Mouse (Mus musculus): ENCODE data around the gene Pigq. TPM values are rescaled to one million over a fixed set of nuclear protein-coding genes. Genes with fewer than 3 reads are reported as not detected.
A peak's percentile ranks its signal among the peaks of the same experiment; 100 is the strongest.

The Pigq gene
- polyA plus RNA-seq, 1 experiment from 2014 or later, result 58.4 TPM

DNA sequence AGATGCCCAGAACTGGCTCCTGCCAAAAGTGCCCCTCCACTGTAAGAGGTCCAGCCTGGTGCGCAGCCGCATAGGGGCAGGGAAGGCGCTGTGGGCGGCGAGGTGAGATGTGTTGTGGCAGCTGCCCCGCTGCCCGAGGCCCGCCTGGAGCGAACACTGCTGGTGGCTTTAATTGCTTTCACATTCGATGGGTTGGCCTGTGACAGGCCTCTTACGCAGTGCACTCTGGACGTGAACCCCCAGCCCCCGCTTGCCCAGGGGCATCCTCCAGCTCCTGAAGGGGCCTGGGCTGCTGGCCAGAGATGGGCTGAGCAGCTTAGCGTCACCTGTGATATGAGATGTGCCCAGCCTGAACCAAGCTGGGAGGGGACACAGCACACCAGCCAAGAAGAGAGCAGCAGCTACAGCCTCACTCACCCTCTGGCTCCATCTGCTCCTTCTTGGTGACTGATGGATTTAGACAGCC, 12.9 kb upstream of the Pigq start:
- Histone ChIP-seq H3K9ac (no peak overlapping the region), H3K9me3 (replicated peaks) (no peaks in the 10 kb centered on the region), H3K4me1 (no peaks in the 10 kb centered on the region), H3K27me3 (peaks cover 11% of the 10 kb centered on the region), H3K4me3 (replicated peaks) (no peak overlapping the region), H3K27ac (replicated peaks) (no peak overlapping the region), H3K36me3 (peaks cover 44% of the 10 kb centered on the region), H3K4me2 (replicated peaks) (no peak overlapping the region)
- peak; percentile 9; the same call in 1 of the 2 replicates for ATAC-seq (ENCODE audit: insufficient number of reproducible peaks, low FRiP score, low TSS enrichment, low read depth)
- WGBS, result 70% methylated on average over 14 of the region's 14 CpGs

DNA sequence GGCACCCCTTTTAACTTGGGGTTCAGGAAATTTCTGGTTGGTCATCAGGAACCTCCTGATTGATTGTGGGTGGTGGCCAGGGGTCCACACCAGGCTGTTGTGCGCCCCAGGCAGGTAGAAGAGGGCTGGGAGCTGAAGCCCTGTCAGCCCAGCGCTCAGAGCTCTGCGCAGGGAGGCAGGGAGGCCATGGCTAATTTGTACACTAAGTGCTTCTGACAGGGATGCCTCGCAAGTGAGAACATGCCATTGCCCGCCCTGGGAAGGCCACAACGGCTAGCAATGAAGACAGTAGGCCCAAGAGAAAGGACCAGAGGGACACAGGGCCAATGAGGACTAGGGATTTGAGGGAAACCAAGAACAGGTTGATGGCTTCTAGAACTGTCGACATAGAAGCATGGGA, 11.9 kb upstream of the Pigq start:
- ATAC-seq (ENCODE audit: insufficient number of reproducible peaks, low FRiP score, low TSS enrichment, low read depth), result no peak
- 66% methylated on average over 7 of the region's 7 CpGs for WGBS
- H3K4me3 ChIP-seq (replicated peaks), result no peak overlapping the region
- H3K36me3 ChIP-seq, result peaks cover 39% of the 10 kb centered on the region
- H3K9me3 ChIP-seq (replicated peaks), result no peaks in the 10 kb centered on the region
- H3K4me1 ChIP-seq, result peaks cover 8% of the 10 kb centered on the region
- no peak overlapping the region for H3K27ac ChIP-seq (replicated peaks)
- no peak overlapping the region for H3K4me2 ChIP-seq (replicated peaks)
- peaks cover 21% of the 10 kb centered on the region for H3K27me3 ChIP-seq
- H3K9ac ChIP-seq, result no peak overlapping the region

- Histone ChIP-seq H3K4me2 (replicated peaks) (no peak overlapping the region), H3K27me3 (peaks cover 26% of the 10 kb centered on the region), H3K36me3 (peaks cover 36% of the 10 kb centered on the region), H3K9me3 (replicated peaks) (no peaks in the 10 kb centered on the region), H3K4me1 (peaks cover 12% of the 10 kb centered on the region), H3K27ac (replicated peaks) (no peak overlapping the region), H3K4me3 (replicated peaks) (no peak overlapping the region), H3K9ac (no peak overlapping the region)
- 34% methylated on average over 7 of the region's 7 CpGs for WGBS
- no peak for ATAC-seq (ENCODE audit: insufficient number of reproducible peaks, low FRiP score, low TSS enrichment, low read depth)
Measured at GRCm38 (mm10) chr17:25956201-25956600, 11.5 kb upstream of the Pigq start.

GRCm38 (mm10) chr17:25955736-25956135, 11.0 kb upstream of the Pigq start:
- 55% methylated on average over 3 of the region's 3 CpGs for WGBS

GRCm38 (mm10) chr17:25954671-25955070, 9.9 kb upstream of the Pigq start:
- no peak overlapping the region for H3K27ac ChIP-seq (replicated peaks)
- H3K9me3 ChIP-seq (replicated peaks), result no peaks in the 10 kb centered on the region
- H3K36me3 ChIP-seq, result peaks cover 22% of the 10 kb centered on the region
- peaks cover 41% of the 10 kb centered on the region for H3K27me3 ChIP-seq
- H3K4me2 ChIP-seq (replicated peaks), result no peak overlapping the region
- 90% methylated on average over 1 of the region's 2 CpGs for WGBS
- H3K9ac ChIP-seq, result no peak overlapping the region
- ATAC-seq (ENCODE audit: insufficient number of reproducible peaks, low FRiP score, low TSS enrichment, low read depth), result no peak
- no peak overlapping the region for H3K4me3 ChIP-seq (replicated peaks)
- peaks cover 15% of the 10 kb centered on the region for H3K4me1 ChIP-seq

More at GRCm38 (mm10) chr17:25955736-25956135, 11.0 kb upstream of the Pigq start:
- peaks cover 15% of the 10 kb centered on the region for H3K4me1 ChIP-seq
- H3K4me2 ChIP-seq (replicated peaks), result no peak overlapping the region
- H3K9ac ChIP-seq, result no peak overlapping the region
- peaks cover 30% of the 10 kb centered on the region for H3K27me3 ChIP-seq
- H3K27ac ChIP-seq (replicated peaks), result no peak overlapping the region
- no peak for ATAC-seq (ENCODE audit: insufficient number of reproducible peaks, low FRiP score, low TSS enrichment, low read depth)
- no peak overlapping the region for H3K4me3 ChIP-seq (replicated peaks)
- peaks cover 32% of the 10 kb centered on the region for H3K36me3 ChIP-seq
- no peaks in the 10 kb centered on the region for H3K9me3 ChIP-seq (replicated peaks)

DNA sequence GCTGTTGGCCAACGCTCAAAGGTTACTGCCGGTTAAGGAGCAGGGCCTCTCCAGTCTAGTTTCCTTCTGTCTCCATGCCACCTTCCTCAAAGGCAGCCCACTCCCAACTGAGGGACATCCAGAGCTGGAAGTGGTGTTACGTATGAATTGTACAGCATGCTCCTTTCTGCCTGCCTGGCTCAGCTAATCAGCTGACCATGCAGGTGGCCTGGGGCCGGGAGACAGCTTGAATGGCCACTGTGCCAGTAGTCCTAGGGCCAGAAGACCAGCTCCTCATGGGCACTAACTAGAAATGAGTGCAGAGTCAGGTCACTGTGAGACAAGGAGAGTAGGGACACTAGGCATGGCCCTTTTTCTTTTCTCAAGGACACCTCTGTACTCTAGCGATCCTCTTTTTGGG, 8.4 kb upstream of the Pigq start:
- Histone ChIP-seq H3K9ac (no peak overlapping the region), H3K27ac (replicated peaks) (no peak overlapping the region), H3K36me3 (peaks cover 8% of the 10 kb centered on the region; the same call in 1 of the 2 replicates), H3K27me3 (peaks cover 43% of the 10 kb centered on the region), H3K4me3 (replicated peaks) (no peak overlapping the region), H3K4me1 (peaks cover 15% of the 10 kb centered on the region), H3K4me2 (replicated peaks) (no peak overlapping the region), H3K9me3 (replicated peaks) (no peaks in the 10 kb centered on the region)
- ATAC-seq (ENCODE audit: insufficient number of reproducible peaks, low FRiP score, low TSS enrichment, low read depth), result no peak
- 76% methylated on average over 5 of the region's 5 CpGs for WGBS

GRCm38 (mm10) chr17:25951803-25952623, 7.3 kb upstream of the Pigq start, which contains the start of gene A930017K11Rik:
TSS of gene A930017K11Rik (minus strand) at chr17:25952565.
- Histone ChIP-seq H3K4me3 (replicated peaks) (peak within 1 kb of the TSS; percentile 42), H3K27me3 (peaks cover 43% of the 10 kb centered on the region), H3K4me2 (replicated peaks) (peak within 1 kb of the TSS; percentile 80), H3K9ac (peak within 1 kb of the TSS; percentile 10; the same call in 1 of the 2 replicates), H3K4me1 (peaks cover 15% of the 10 kb centered on the region), H3K27ac (replicated peaks) (no peak within 1 kb of the TSS), H3K36me3 (no peaks in the 10 kb centered on the region), H3K9me3 (replicated peaks) (no peaks in the 10 kb centered on the region)
- no peak for ATAC-seq (ENCODE audit: insufficient number of reproducible peaks, low FRiP score, low TSS enrichment, low read depth)
- WGBS, result 1% methylated on average over 58 of the region's 58 CpGs

DNA sequence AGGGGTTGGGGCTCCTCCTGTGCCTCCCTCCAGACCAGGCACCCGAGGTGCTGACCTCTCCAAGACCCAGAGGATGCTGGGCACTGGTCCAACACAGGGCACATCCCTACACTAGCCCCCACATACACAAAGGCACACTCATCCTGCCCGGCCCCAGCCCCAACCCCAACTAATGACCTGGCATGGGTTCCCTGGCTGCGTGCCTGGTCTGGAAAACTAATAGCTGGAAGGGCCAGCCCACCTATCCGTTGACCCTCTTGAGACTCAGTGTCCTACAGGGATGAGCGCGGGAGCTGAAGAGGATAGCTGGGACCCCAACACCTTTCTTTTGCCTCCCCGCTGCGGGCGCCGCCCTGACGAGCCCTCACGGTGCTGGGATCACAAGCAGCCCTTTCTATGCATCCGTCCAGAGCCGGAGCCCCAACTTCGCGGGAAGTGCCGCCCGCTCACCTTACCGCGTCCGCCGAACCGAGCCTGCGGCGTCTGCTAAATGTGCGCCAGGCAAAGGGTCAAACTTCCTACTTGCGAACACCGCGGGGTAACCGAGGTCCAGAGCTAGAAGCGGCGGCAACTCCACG, 6.6 kb upstream of the Pigq start:
- Histone ChIP-seq H3K4me2 (replicated peaks) (peak overlapping the region; percentile 80), H3K9me3 (replicated peaks) (no peaks in the 10 kb centered on the region), H3K27ac (replicated peaks) (no peak overlapping the region), H3K27me3 (peaks cover 43% of the 10 kb centered on the region), H3K4me3 (replicated peaks) (peak overlapping the region; percentile 42), H3K9ac (peak overlapping the region; percentile 10; the same call in 1 of the 2 replicates), H3K36me3 (no peaks in the 10 kb centered on the region), H3K4me1 (peaks cover 15% of the 10 kb centered on the region)
- no peak for ATAC-seq (ENCODE audit: insufficient number of reproducible peaks, low FRiP score, low TSS enrichment, low read depth)
- under 1% methylated on average over 33 of the region's 33 CpGs for WGBS

GRCm38 (mm10) chr17:25950706-25951105, 6.0 kb upstream of the Pigq start:
- Histone ChIP-seq H3K4me3 (replicated peaks) (no peak overlapping the region), H3K4me2 (replicated peaks) (no peak overlapping the region), H3K27ac (replicated peaks) (no peak overlapping the region), H3K36me3 (no peaks in the 10 kb centered on the region), H3K4me1 (peaks cover 15% of the 10 kb centered on the region), H3K27me3 (peaks cover 43% of the 10 kb centered on the region), H3K9ac (no peak overlapping the region), H3K9me3 (replicated peaks) (no peaks in the 10 kb centered on the region)
- WGBS, result 7% methylated on average over 3 of the region's 3 CpGs
- no peak for ATAC-seq (ENCODE audit: insufficient number of reproducible peaks, low FRiP score, low TSS enrichment, low read depth)

GRCm38 (mm10) chr17:25949981-25950380, 5.2 kb upstream of the Pigq start:
- 80% methylated on average over 5 of the region's 5 CpGs for WGBS
- no peak for ATAC-seq (ENCODE audit: insufficient number of reproducible peaks, low FRiP score, low TSS enrichment, low read depth)
- peaks cover 15% of the 10 kb centered on the region for H3K4me1 ChIP-seq
- H3K27me3 ChIP-seq, result peaks cover 43% of the 10 kb centered on the region
- H3K9me3 ChIP-seq (replicated peaks), result no peaks in the 10 kb centered on the region
- no peaks in the 10 kb centered on the region for H3K36me3 ChIP-seq
- no peak overlapping the region for H3K9ac ChIP-seq
- H3K4me3 ChIP-seq (replicated peaks), result no peak overlapping the region
- H3K4me2 ChIP-seq (replicated peaks), result no peak overlapping the region
- no peak overlapping the region for H3K27ac ChIP-seq (replicated peaks)

- ATAC-seq (ENCODE audit: insufficient number of reproducible peaks, low FRiP score, low TSS enrichment, low read depth), result no peak
- Histone ChIP-seq H3K4me1 (peaks cover 15% of the 10 kb centered on the region), H3K9ac (no peak overlapping the region), H3K9me3 (replicated peaks) (no peaks in the 10 kb centered on the region), H3K36me3 (no peaks in the 10 kb centered on the region), H3K4me3 (replicated peaks) (no peak overlapping the region), H3K27me3 (peaks cover 36% of the 10 kb centered on the region), H3K27ac (replicated peaks) (no peak overlapping the region), H3K4me2 (replicated peaks) (no peak overlapping the region)
- 78% methylated on average over 8 of the region's 8 CpGs for WGBS
Measured at GRCm38 (mm10) chr17:25948051-25948450, 3.3 kb upstream of the Pigq start.

Data from embryonic facial prominence, embryonic 15.5 days (tissue).